Mouse (Mus musculus) C2C12 (cell line): ENCODE results near the gene Sirt1.

ENCODE experiments used
- CTCF ChIP-seq: IDR thresholded peaks from one replicate; pipeline ENCODE4 v1.5.1; 2011; ENCODE audit not compliant: control insufficient read depth, insufficient read depth, insufficient read length
- MYOG ChIP-seq: IDR thresholded peaks from one replicate; pipeline ENCODE4 v1.6.1; 2011; ENCODE audit not compliant: control insufficient read depth, insufficient read length; ENCODE audit errors: extremely low read depth

GRCm38 (mm10) chr10:63378948-63379680 is 2.4 kb downstream of the Sirt1 start:
- TF ChIP-seq CTCF (no peak), MYOG (no peak)
